Mouse (Mus musculus): Measurements from ENCODE around the gene Ak4. TPM values are rescaled to one million over a fixed set of nuclear protein-coding genes. Genes with fewer than 3 reads are reported as not detected.

The Ak4 gene
- polyA plus RNA-seq, 1 experiment from 2014 or later = 16.8 TPM

DNA sequence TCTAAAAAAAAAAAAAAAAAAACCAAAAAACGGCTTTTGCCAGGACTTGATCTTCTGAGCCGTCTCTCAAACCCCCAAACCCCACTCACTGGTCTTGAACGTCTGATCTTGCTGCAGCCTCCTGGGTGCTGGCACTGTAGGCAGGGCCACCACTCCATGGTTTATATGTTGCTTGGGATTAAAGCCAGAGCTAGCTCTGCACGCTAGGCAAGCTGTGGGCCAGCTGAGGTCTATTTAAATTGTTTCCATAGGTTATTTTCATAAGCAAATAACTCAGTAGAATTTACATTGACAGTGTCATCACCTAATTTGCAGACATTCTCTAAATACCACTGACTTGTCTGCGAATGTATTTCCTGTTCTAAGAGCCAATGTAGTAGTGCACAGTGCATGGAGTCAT is 6.0 kb downstream of the Ak4 start:
- WGBS = 83% methylated on average over 5 of the region's 5 CpGs
- Histone ChIP-seq H3K9ac (replicated peaks) (no peak overlapping the region), H3K36me3 (no peaks in the 10 kb centered on the region), H3K4me3 (no peak overlapping the region), H3K9me3 (no peaks in the 10 kb centered on the region), H3K27ac (replicated peaks) (no peak overlapping the region), H3K27me3 (peaks cover 11% of the 10 kb centered on the region; the same call in 1 of the 2 replicates), H3K4me1 (peaks cover 7% of the 10 kb centered on the region), H3K4me2 (replicated peaks) (no peak overlapping the region)
- no peak for ATAC-seq (ENCODE audit: low FRiP score, low read depth)

DNA sequence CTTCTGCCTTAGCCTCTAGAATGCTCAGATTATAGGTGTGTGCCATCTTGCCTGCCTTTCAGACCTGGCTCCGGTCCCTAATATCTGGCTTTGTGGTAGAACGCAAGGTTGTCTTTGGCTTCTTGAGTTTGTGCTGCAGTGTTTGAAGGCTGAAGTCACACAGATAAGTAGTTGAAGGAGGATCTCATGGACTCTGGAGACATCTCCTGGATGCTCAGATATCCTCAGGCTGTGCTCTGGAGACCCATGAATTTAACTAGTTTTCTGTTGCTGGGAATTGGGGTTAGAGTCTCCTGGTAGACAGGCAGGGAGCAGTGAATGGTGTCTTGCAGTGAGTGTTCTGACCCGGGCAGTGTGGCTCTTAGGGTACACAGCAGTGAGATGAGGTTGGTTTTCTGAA is 6.6 kb downstream of the Ak4 start:
- 90% methylated on average over 3 of the region's 3 CpGs for WGBS
- H3K4me2 ChIP-seq (replicated peaks) = no peak overlapping the region
- H3K9me3 ChIP-seq = no peaks in the 10 kb centered on the region
- no peaks in the 10 kb centered on the region for H3K36me3 ChIP-seq
- no peak for ATAC-seq (ENCODE audit: low FRiP score, low read depth)
- H3K4me1 ChIP-seq = peaks cover 2% of the 10 kb centered on the region
- peaks cover 5% of the 10 kb centered on the region; the same call in 1 of the 2 replicates for H3K27me3 ChIP-seq
- no peak overlapping the region for H3K27ac ChIP-seq (replicated peaks)
- no peak overlapping the region for H3K9ac ChIP-seq (replicated peaks)
- no peak overlapping the region for H3K4me3 ChIP-seq

GRCm38 (mm10) chr4:101426566-101426965 is 7.5 kb downstream of the Ak4 start:
- H3K9me3 ChIP-seq = no peaks in the 10 kb centered on the region
- 88% methylated on average over 6 of the region's 6 CpGs for WGBS
- no peak overlapping the region for H3K4me2 ChIP-seq (replicated peaks)
- no peak overlapping the region for H3K9ac ChIP-seq (replicated peaks)
- no peak overlapping the region for H3K4me3 ChIP-seq
- ATAC-seq (ENCODE audit: low FRiP score, low read depth) = no peak
- no peaks in the 10 kb centered on the region for H3K27me3 ChIP-seq
- H3K27ac ChIP-seq (replicated peaks) = no peak overlapping the region
- H3K4me1 ChIP-seq = no peaks in the 10 kb centered on the region
- 0 out of 2 replicates have a peak, but pooled peaks cover 4% of the 10 kb centered on the region for H3K36me3 ChIP-seq

DNA sequence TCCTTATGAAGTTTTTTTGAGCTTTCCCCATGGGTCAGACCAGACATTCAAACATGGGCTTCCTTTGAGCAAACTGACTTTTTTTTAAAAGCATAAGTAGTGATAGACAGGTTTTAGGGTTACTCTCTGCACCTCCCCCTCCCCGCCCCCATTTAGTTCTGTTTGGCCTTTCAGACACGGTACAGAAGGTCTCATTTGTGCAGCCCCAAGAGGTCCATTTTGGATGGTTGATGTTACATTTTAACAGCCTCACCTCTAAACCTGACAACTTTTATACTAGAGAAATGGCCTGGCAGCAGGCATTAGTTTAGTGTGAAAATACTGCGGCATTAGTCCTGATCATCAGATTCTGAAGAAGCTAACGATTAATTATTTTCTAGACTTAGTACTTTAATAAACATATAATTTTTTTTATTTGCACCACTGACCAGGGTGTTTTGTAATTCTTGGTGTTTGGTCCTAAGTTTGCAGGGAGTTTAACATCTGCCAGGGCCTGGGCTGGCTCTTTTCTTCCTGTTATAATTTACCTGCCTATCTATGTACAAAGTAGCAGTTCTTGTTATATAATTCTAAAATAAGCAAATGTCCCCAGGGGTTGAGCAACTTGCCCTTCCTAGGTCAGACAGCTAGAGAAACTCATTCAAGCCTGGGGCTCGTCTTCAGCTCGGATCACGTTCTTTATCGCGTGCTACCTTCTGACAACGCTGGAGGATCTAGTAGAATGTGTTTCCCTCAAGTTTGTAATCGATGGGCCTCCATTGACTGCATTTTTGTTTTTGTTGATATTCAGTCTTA is 9.0 kb downstream of the Ak4 start:
- ATAC-seq (ENCODE audit: low FRiP score, low read depth) = no peak
- Histone ChIP-seq H3K27me3 (no peaks in the 10 kb centered on the region), H3K9me3 (no peaks in the 10 kb centered on the region), H3K9ac (replicated peaks) (no peak overlapping the region), H3K27ac (replicated peaks) (no peak overlapping the region), H3K4me1 (no peaks in the 10 kb centered on the region), H3K4me2 (replicated peaks) (no peak overlapping the region), H3K4me3 (no peak overlapping the region), H3K36me3 (0 out of 2 replicates have a peak, but pooled peaks cover 4% of the 10 kb centered on the region)
- WGBS = 90% methylated on average over 11 of the region's 11 CpGs

GRCm38 (mm10) chr4:101429073-101429472 is 10.0 kb downstream of the Ak4 start:
- 91% methylated on average over 2 of the region's 2 CpGs for WGBS
- no peak for ATAC-seq (ENCODE audit: low FRiP score, low read depth)
- H3K4me2 ChIP-seq (replicated peaks) = no peak overlapping the region

DNA sequence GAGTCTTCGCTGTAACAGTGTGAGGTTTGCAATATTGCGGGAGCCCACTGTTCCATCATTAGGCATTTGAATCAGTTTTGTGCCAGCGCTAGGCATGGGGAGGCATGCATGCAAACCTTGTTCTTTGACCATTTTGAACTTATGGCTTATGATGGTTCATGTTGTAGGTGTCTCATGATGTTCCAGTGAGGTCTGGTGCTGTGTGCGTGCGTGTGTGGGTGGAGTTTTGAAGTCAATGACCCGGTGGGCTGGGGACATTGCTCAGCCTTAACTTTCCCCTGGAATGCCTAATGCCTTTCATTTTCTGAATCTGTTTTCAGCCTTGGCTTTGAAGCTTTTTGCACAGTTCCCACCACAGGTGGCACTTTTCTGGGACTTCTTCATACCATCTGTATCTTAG is 10.9 kb downstream of the Ak4 start:
- no peak overlapping the region for H3K4me3 ChIP-seq
- no peaks in the 10 kb centered on the region for H3K9me3 ChIP-seq
- H3K4me1 ChIP-seq = no peaks in the 10 kb centered on the region
- 94% methylated on average over 6 of the region's 6 CpGs for whole genome bisulfite sequencing
- no peak overlapping the region for H3K4me2 ChIP-seq (replicated peaks)
- no peak overlapping the region for H3K27ac ChIP-seq (replicated peaks)
- ATAC-seq (ENCODE audit: low FRiP score, low read depth) = no peak
- 0 out of 2 replicates have a peak, but pooled peaks cover 4% of the 10 kb centered on the region for H3K36me3 ChIP-seq
- H3K27me3 ChIP-seq = no peaks in the 10 kb centered on the region
- no peak overlapping the region for H3K9ac ChIP-seq (replicated peaks)

More at GRCm38 (mm10) chr4:101429073-101429472, 10.0 kb downstream of the Ak4 start:
- Histone ChIP-seq H3K27ac (replicated peaks) (no peak overlapping the region), H3K36me3 (0 out of 2 replicates have a peak, but pooled peaks cover 4% of the 10 kb centered on the region), H3K9ac (replicated peaks) (no peak overlapping the region), H3K4me3 (no peak overlapping the region), H3K4me1 (no peaks in the 10 kb centered on the region), H3K27me3 (no peaks in the 10 kb centered on the region), H3K9me3 (no peaks in the 10 kb centered on the region)

- Histone ChIP-seq H3K4me1 (no peaks in the 10 kb centered on the region), H3K9ac (replicated peaks) (no peak overlapping the region), H3K36me3 (no peaks in the 10 kb centered on the region), H3K27ac (replicated peaks) (no peak overlapping the region), H3K27me3 (no peaks in the 10 kb centered on the region), H3K4me2 (replicated peaks) (no peak overlapping the region), H3K9me3 (no peaks in the 10 kb centered on the region), H3K4me3 (no peak overlapping the region)
- 89% methylated on average over 8 of the region's 8 CpGs for WGBS
- ATAC-seq (ENCODE audit: low FRiP score, low read depth) = no peak
These were observed 17.9 kb downstream of the Ak4 start for GRCm38 (mm10) chr4:101436761-101437512.

- WGBS = 84% methylated on average over 8 of the region's 8 CpGs
- H3K4me1 ChIP-seq = no peaks in the 10 kb centered on the region
- H3K36me3 ChIP-seq = no peaks in the 10 kb centered on the region
- H3K27ac ChIP-seq (replicated peaks) = no peak overlapping the region
- H3K27me3 ChIP-seq = no peaks in the 10 kb centered on the region
- H3K9me3 ChIP-seq = no peaks in the 10 kb centered on the region
- H3K4me3 ChIP-seq = no peak overlapping the region
- no peak overlapping the region for H3K9ac ChIP-seq (replicated peaks)
- no peak overlapping the region for H3K4me2 ChIP-seq (replicated peaks)
- ATAC-seq (ENCODE audit: low FRiP score, low read depth) = no peak
These were observed 19.2 kb downstream of the Ak4 start for GRCm38 (mm10) chr4:101438271-101438670.

GRCm38 (mm10) chr4:101439738-101440389 is 20.8 kb downstream of the Ak4 start:
- Histone ChIP-seq H3K36me3 (no peaks in the 10 kb centered on the region), H3K9ac (replicated peaks) (no peak overlapping the region), H3K27me3 (no peaks in the 10 kb centered on the region), H3K4me3 (no peak overlapping the region), H3K9me3 (no peaks in the 10 kb centered on the region), H3K27ac (replicated peaks) (no peak overlapping the region), H3K4me2 (replicated peaks) (no peak overlapping the region), H3K4me1 (no peaks in the 10 kb centered on the region)
- no peak for ATAC-seq (ENCODE audit: low FRiP score, low read depth)
- 79% methylated on average over 13 of the region's 13 CpGs for WGBS

DNA sequence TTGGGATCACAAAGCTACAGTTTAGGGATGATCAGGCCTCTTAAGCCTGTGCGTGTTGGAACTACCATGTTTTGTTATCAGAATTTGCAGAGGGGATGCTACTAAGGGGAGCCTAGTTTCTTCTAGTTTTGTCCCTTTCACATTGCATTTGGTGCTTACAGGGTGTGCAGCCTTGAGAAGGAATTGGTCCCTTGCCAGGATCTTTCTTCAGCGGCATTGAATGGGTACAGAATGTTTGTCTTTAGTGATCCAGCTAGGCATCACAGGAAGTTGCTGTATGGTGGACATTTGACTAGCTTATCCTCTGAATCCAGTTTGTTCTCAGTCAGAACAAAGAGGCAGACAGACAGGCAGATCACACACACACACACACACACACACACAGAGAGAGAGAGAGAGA is 23.7 kb downstream of the Ak4 start:
- WGBS = 93% methylated on average over 2 of the region's 2 CpGs
- Histone ChIP-seq H3K9ac (replicated peaks) (no peak overlapping the region), H3K4me2 (replicated peaks) (no peak overlapping the region), H3K36me3 (no peaks in the 10 kb centered on the region), H3K9me3 (no peaks in the 10 kb centered on the region), H3K4me3 (no peak overlapping the region), H3K27ac (replicated peaks) (no peak overlapping the region), H3K4me1 (no peaks in the 10 kb centered on the region), H3K27me3 (no peaks in the 10 kb centered on the region)
- ATAC-seq (ENCODE audit: low FRiP score, low read depth) = no peak

DNA sequence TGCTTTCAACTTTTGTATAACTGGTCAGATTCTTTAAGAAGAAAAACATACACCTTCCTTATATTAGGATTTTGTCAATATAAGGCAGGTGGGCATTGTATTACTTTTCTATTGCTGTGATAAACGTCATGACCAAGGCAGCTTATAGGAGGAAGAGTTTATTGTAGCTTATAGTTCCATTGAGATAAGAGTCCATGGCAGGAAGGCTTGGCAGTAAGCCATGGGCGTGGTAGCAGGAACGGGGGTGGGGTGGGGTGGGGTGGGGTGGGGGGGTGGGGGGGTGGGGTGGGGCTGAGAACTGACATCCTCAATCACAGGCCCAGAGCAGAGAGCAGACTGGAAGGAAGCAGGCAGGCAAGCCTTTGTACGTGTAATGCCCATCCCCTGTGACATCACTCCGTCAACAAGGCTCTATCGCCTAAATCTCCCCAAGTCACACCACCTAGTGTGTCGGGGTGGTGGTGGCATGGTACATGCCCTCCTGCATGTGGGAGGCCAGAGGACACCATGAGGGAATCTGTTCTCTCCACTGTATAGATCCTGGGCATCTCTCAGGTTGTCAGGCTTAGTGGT is 24.4 kb downstream of the Ak4 start:
- Histone ChIP-seq H3K4me1 (no peaks in the 10 kb centered on the region), H3K36me3 (no peaks in the 10 kb centered on the region), H3K9ac (replicated peaks) (no peak overlapping the region), H3K27ac (replicated peaks) (no peak overlapping the region), H3K4me3 (no peak overlapping the region), H3K4me2 (replicated peaks) (no peak overlapping the region), H3K27me3 (no peaks in the 10 kb centered on the region), H3K9me3 (no peaks in the 10 kb centered on the region)
- WGBS = 87% methylated on average over 6 of the region's 7 CpGs
- no peak for ATAC-seq (ENCODE audit: low FRiP score, low read depth)

- WGBS = 88% methylated on average over 4 of the region's 4 CpGs
- Histone ChIP-seq H3K4me1 (no peaks in the 10 kb centered on the region), H3K27me3 (no peaks in the 10 kb centered on the region), H3K4me3 (no peak overlapping the region), H3K36me3 (no peaks in the 10 kb centered on the region), H3K9ac (replicated peaks) (no peak overlapping the region), H3K9me3 (no peaks in the 10 kb centered on the region), H3K4me2 (replicated peaks) (no peak overlapping the region), H3K27ac (replicated peaks) (no peak overlapping the region)
- no peak for ATAC-seq (ENCODE audit: low FRiP score, low read depth)
These were observed 26.6 kb downstream of the Ak4 start for GRCm38 (mm10) chr4:101445660-101446059.

All from midbrain, embryonic 12.5 days (tissue).